Mouse (Mus musculus) adrenal gland, adult 18-20 months (tissue): Measurements from ENCODE around the gene Slc6a4. TPM values are rescaled to one million over a fixed set of nuclear protein-coding genes. Genes with fewer than 3 reads are reported as not detected.

Source experiments
- microRNA-seq, 2 experiments: library from miRNA; unstranded; fragments of <30 nt; microRNA quantifications; one replicate each; pipeline ENCODE4 v1.2.0; 2021; ENCODE audit warnings: borderline number of aligned reads in 2 of 2
- total RNA-seq, 2 experiments: library from RNA; stranded (reverse); gene quantifications; 1 replicate in 1 of 2; 2 replicates in 1 of 2; pipeline ENCODE4 v1.2.3; 2021

Slc6a4 gene
- total RNA-seq, 2 experiments from 2014 or later, result 40.7 to 45.6 TPM

Small RNA genes lying within 50 kb of the gene (microRNA-seq; reads per million reads assigned to microRNA genes)
- gene Mir423, result 3,535 to 4,399 reads per million in 2 experiments

Other genes with a start within 250 kb of the Slc6a4 start
- gene Gosr1, start 235.0 kb upstream of the Slc6a4 start, total RNA-seq, result 10 to 100 TPM; 64.3 to 69.6 TPM
- gene Cpd, start 151.6 kb upstream of the Slc6a4 start, total RNA-seq, result 10 to 100 TPM; 29.8 to 39.1 TPM
- under 1 TPM; 0.29 to 0.83 TPM for gene Tmigd1, start 96.4 kb upstream of the Slc6a4 start, total RNA-seq
- gene Blmh, start 73.8 kb upstream of the Slc6a4 start, total RNA-seq, result 10 to 100 TPM; 40.3 to 47.8 TPM
- gene Nsrp1, start 79.8 kb downstream of the Slc6a4 start, total RNA-seq, result 10 to 100 TPM; 21.0 to 28.0 TPM
- gene Efcab5, start 190.4 kb downstream of the Slc6a4 start, total RNA-seq, result under 1 TPM; 0.22 to 0.80 TPM
- gene Ssh2, start 217.7 kb downstream of the Slc6a4 start, total RNA-seq, result 10 to 100 TPM; 19.5 to 22.3 TPM